Mouse (Mus musculus): ENCODE results near the gene Unc13c. TPM values are rescaled to one million over a fixed set of nuclear protein-coding genes. Genes with fewer than 3 reads are reported as not detected.

Unc13c gene
- 0.76 and 1.2 TPM in 2 replicates for polyA plus RNA-seq (2016; fragmentation: Nextera tagmentation; extraction: Ambion mirVana)

DNA sequence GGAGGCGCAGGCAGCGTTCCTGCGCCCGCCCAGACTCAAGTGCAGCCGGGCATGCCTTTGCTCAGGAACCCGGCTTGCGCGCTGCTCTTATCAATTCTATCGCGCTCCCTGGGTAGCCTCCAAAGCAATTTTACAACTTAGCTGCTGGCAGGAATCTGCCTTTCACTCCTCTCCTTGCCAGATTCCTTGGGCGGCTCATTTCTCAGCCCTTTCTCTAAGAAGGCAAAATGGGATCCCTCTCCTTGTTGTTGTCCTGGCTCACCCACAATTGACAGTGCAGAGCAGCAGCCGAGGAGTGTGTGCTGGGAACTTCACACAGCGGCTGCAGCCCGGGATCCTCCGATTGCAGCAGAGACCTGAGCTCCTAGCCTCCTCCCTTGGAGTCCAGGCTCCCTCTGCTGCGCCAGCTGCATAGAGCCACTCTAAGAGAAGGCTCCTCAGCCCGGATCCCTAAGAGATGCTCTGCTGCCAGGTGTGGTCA is at the start of gene Unc13c:
Gene Unc13c (minus strand): TSS at position 326 of the 481 bp plus-strand sequence.
- Histone ChIP-seq H3K27ac (no peak within 1 kb of the TSS), H3K9ac (peak within 1 kb of the TSS; percentile 59), H3K4me2 (replicated peaks) (peak within 1 kb of the TSS; percentile 60), H3K4me3 (peak within 1 kb of the TSS; percentile 26), H3K4me1 (peaks cover 19% of the 10 kb centered on the region; the same call in 1 of the 2 replicates), H3K27me3 (peaks cover 28% of the 10 kb centered on the region), H3K9me3 (replicated peaks) (no peaks in the 10 kb centered on the region), H3K36me3 (no peaks in the 10 kb centered on the region)
- 2% methylated on average over 17 of the region's 17 CpGs for WGBS
- ATAC-seq (ENCODE audit: low FRiP score) = peak; percentile 63

DNA sequence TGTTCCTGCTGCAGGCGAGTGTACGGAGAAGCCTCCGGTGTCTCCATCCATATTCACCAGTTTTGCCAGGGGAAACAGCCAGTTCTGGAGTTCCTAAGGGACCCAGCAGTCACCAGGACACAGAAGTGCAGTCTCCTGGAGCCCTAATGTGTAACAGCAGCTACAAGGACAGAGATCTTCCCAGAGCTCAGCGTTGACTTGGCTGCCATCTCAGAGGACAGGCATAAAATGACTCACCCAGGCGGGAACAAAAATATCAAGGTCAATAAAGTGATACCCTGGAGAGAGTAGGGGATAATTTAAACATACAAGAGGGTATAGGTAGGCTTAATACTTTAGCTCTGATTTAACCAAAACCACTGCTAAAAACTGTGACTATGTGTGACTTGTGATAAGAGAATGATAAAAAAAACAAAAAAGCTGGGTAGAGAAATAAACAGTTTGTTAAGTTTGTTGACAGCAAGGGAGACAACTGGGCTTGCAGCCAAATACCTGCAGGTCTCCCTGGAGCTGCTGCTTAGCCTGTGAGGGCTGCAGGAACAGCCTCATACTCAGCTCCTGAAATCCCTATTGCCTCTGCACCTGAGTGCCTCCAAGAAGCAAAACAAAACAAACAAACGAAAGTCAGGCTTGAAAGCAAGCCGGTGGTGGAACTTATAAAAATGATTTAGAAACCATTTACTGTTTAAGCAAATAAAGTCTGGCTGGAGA is 39.4 kb upstream of the Unc13c start:
- no peak overlapping the region for H3K4me2 ChIP-seq (replicated peaks)
- no peaks in the 10 kb centered on the region for H3K36me3 ChIP-seq
- no peak overlapping the region for H3K9ac ChIP-seq
- no peak overlapping the region for H3K27ac ChIP-seq
- no peaks in the 10 kb centered on the region for H3K27me3 ChIP-seq
- H3K9me3 ChIP-seq (replicated peaks) = no peaks in the 10 kb centered on the region
- ATAC-seq (ENCODE audit: low FRiP score) = no peak
- 77% methylated on average over 7 of the region's 7 CpGs for WGBS
- H3K4me3 ChIP-seq = no peak overlapping the region
- no peaks in the 10 kb centered on the region for H3K4me1 ChIP-seq

DNA sequence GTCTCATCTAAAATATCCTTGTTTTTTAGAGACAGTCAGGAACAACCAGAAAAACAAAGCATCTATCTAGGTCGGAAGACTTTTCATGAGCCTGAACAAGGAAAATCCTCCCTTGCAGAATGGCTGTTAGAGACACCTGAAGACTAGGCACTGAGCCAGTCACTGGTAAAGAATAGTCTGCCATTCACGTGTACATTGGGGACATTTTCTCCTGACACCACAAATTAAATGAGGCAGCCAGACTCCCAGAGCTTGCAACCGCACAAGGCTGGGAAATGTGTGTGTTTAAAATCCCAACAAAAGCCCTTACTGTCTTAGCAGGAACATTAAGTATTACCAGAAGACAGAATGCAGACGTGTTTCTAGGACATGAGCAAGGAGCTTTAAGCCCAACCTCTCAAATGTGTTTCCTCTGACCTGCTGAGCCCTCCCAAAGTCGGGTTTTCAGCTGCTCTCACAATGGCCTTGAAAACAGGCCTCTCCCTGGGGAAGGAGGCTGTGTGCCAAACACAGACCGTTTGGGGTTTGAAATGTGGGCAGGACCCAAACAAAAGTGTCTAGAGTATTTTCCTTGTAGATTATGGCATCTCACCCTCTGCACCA is 33.7 kb upstream of the Unc13c start:
- H3K9me3 ChIP-seq (replicated peaks) = no peaks in the 10 kb centered on the region
- no peak for ATAC-seq (ENCODE audit: low FRiP score)
- no peaks in the 10 kb centered on the region for H3K27me3 ChIP-seq
- H3K4me1 ChIP-seq = peaks cover 6% of the 10 kb centered on the region; the same call in 1 of the 2 replicates
- no peak overlapping the region for H3K9ac ChIP-seq
- H3K27ac ChIP-seq = 0 out of 2 replicates have a peak overlapping the region, but pooled peaks have one; percentile 9
- H3K4me2 ChIP-seq (replicated peaks) = no peak overlapping the region
- no peak overlapping the region for H3K4me3 ChIP-seq
- 34% methylated on average over 6 of the region's 6 CpGs for WGBS
- no peaks in the 10 kb centered on the region for H3K36me3 ChIP-seq

DNA sequence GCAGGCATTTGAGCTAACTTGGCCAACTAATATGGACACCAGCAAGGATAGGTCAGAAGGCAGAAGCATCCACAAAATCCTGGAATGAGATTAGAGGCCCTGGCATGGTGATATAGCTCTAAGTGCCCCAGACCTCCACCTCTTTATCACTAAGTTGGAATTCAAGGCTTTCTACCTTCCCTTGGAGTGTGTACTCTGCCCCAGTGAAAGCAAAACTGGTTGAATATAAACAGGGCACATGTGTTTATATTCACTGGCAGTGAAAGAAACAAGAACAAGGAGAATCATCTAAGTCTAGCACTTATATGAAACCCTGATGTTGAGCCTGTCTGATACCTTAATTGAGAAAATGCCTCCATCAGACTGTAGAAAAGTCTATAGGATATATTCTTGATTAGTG is 19.3 kb upstream of the Unc13c start:
- Histone ChIP-seq H3K9ac (no peak overlapping the region), H3K36me3 (no peaks in the 10 kb centered on the region), H3K4me1 (no peaks in the 10 kb centered on the region), H3K9me3 (replicated peaks) (peaks cover 7% of the 10 kb centered on the region; the same call in 1 of the 2 replicates), H3K4me3 (no peak overlapping the region), H3K4me2 (replicated peaks) (no peak overlapping the region), H3K27me3 (no peaks in the 10 kb centered on the region), H3K27ac (no peak overlapping the region)
- no peak for ATAC-seq (ENCODE audit: low FRiP score)

DNA sequence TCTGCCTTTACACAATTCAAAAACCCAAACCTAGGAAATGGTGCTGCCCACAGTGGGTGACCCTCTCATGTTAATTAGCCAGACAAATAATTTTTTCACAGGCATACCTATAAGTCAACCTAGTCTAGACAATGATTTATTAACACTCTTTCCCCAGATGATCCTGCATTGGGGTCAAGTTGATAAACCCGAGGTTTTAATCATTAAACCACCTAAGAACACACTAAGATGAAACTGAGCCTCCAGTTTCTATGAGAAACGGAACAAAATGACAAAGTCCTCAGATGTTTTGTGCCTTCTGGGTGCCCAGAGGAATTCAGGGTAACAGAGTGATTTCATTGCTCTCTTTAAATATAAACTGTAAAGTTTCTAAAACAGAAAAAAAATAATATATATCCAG is 18.5 kb upstream of the Unc13c start:
- Histone ChIP-seq H3K27me3 (no peaks in the 10 kb centered on the region), H3K4me3 (no peak overlapping the region), H3K4me1 (no peaks in the 10 kb centered on the region), H3K4me2 (replicated peaks) (no peak overlapping the region), H3K27ac (no peak overlapping the region), H3K9me3 (replicated peaks) (peaks cover 7% of the 10 kb centered on the region; the same call in 1 of the 2 replicates), H3K36me3 (no peaks in the 10 kb centered on the region), H3K9ac (no peak overlapping the region)
- no peak for ATAC-seq (ENCODE audit: low FRiP score)
- WGBS = 85% methylated on average over 2 of the region's 2 CpGs

DNA sequence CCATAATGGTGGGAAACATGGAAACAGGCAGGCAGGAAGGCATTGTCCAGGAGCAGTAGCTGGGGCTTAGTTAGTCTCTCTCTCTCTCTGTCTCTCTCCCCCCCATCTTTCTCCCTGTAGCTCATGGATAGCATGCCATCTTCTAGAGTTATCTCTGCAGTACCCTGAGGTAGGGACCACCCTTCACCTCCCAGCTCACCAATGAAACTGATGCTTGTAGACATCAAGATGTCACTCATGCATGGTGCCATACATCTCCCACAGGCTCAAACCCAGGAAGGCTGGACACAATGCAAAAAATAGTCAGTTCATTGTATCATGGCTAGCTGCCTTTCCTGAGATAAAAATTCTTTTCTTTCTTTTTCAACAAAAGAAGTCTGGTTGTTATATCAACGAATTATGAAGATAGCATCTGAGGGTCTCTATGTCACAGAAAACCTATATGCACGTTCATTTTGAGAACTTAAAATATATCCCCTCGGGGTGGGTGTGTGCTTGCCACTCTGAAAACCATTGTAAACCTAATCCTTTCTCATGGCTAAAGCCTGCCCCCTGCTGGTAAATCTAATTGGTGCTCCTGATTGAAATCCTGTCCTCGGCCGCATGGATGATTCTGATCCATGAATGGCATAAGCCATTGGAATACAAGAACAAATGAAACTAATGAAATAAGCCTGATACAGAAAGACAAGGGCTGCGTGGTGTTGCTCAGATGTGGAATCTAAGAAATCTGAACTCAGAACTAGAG is 14.0 kb upstream of the Unc13c start:
- 14% methylated on average over 6 of the region's 6 CpGs for WGBS
- Histone ChIP-seq H3K36me3 (no peaks in the 10 kb centered on the region), H3K4me1 (no peaks in the 10 kb centered on the region), H3K4me3 (no peak overlapping the region), H3K9ac (no peak overlapping the region), H3K27ac (no peak overlapping the region), H3K9me3 (replicated peaks) (no peaks in the 10 kb centered on the region), H3K4me2 (replicated peaks) (no peak overlapping the region), H3K27me3 (no peaks in the 10 kb centered on the region)
- peak; percentile 54; the same call in 1 of the 2 replicates for ATAC-seq (ENCODE audit: low FRiP score)

DNA sequence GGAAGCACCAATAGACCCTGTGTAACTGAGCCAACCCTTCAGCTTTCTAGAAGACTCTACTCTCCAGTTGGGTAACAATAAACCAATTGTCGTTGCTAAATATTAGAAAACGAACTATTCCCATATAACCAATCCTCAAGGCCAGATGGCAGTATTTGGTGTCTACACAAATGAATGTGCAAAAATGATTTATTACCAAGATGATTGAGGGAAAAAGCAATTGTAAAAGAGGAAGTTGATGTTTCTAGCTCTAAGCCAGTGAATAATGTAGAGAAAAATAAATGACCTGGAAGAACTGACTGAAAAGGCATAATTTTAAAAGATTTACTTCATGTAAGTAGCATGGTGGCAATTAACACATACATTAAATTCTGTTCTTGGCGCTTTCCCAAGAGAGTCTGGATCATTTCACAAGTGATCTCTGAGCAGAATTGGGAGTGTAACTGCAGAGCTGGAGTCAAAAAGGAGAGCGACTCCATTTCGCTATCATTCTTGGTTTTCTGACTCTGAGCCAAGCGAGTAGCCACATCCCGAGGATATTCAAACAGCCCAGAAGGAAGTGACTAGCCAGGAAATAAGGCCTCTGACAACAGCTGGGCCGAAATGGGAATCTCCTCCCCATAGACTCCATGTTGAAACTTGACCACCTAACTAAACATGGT is 3.7 kb upstream of the Unc13c start:
- ATAC-seq (ENCODE audit: low FRiP score) = no peak
- Histone ChIP-seq H3K9ac (no peak overlapping the region), H3K4me1 (peaks cover 19% of the 10 kb centered on the region; the same call in 1 of the 2 replicates), H3K27me3 (peaks cover 23% of the 10 kb centered on the region), H3K4me2 (replicated peaks) (no peak overlapping the region), H3K4me3 (no peak overlapping the region), H3K36me3 (no peaks in the 10 kb centered on the region), H3K27ac (no peak overlapping the region), H3K9me3 (replicated peaks) (no peaks in the 10 kb centered on the region)
- WGBS = 82% methylated on average over 8 of the region's 8 CpGs

DNA sequence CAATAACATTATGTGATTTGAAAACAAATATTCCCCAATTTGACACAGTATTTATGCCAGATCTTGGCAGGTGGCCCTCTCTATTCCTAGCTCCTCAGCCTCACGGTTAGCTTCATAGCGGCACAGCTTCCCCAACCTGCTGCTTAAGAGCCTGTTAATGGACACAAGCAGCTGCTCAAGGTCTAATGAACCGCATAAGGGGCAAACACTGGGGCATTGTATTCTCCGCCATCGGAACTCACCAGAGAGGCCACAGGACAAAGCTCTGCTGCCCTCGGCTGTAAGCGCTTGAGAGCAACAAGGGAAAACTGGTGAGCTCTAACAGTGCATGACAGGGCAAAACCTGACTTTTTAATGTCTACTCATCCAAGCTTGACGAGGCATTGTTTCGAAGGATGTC is 2.0 kb upstream of the Unc13c start:
- no peaks in the 10 kb centered on the region for H3K9me3 ChIP-seq (replicated peaks)
- no peak overlapping the region for H3K4me3 ChIP-seq
- no peak overlapping the region for H3K4me2 ChIP-seq (replicated peaks)
- no peak overlapping the region for H3K9ac ChIP-seq
- no peak overlapping the region for H3K27ac ChIP-seq
- H3K36me3 ChIP-seq = no peaks in the 10 kb centered on the region
- peaks cover 19% of the 10 kb centered on the region; the same call in 1 of the 2 replicates for H3K4me1 ChIP-seq
- ATAC-seq (ENCODE audit: low FRiP score) = peak; percentile 78
- WGBS = 15% methylated on average over 9 of the region's 9 CpGs
- H3K27me3 ChIP-seq = peaks cover 28% of the 10 kb centered on the region

DNA sequence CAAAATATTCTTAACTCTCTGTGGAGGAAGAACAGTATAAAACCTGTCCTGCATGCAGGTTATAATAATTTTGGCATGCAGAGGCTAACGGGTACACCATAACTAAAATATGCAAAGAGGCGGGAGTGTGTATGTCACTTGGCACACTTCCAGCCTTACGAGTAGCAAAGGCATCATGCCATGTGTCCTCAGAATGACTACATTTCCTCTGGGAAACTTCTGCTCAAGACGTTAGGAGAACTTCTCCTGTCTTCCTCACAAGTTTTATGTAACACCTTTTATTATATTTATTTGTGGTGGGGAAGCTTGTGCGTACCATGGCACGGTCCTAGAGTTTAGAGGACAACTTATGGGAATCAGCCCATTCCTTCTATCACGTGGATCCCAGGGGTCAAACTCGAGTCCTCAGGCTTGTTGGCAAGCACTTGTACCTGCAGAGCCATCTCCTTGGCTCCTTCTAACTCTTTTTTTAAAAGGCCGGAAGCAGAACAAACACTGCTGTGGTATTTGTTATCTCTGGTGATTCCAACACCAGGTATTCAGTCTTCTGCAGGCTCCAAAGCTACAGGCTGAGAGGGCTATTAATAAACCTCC is 3.3 kb downstream of the Unc13c start:
- Histone ChIP-seq H3K4me1 (peaks cover 12% of the 10 kb centered on the region; the same call in 1 of the 2 replicates), H3K9ac (no peak overlapping the region), H3K27ac (no peak overlapping the region), H3K4me2 (replicated peaks) (no peak overlapping the region), H3K27me3 (peaks cover 26% of the 10 kb centered on the region), H3K36me3 (no peaks in the 10 kb centered on the region), H3K4me3 (no peak overlapping the region), H3K9me3 (replicated peaks) (no peaks in the 10 kb centered on the region)
- 72% methylated on average over 9 of the region's 9 CpGs for WGBS
- no peak for ATAC-seq (ENCODE audit: low FRiP score)

DNA sequence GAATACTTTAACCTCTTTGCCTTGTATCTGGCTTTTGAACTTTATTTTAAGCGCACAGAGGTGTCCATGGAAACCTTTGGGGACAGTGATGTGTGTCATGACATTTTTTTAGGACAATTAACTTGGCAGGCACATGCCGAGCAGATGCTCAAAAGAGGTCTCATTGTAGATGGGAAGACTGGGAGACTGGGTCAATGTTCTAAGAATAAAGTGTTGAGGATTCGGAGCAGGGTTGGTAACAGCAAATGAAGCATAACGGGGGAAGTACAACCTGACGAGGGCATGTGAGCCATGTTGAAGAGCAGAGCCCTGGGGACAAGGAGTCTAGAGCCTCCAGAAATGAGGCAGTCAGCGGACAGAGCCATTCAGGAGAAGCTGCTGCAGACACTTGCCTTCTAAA is 6.3 kb downstream of the Unc13c start:
- ATAC-seq (ENCODE audit: low FRiP score) = no peak
- Histone ChIP-seq H3K4me1 (no peaks in the 10 kb centered on the region), H3K4me3 (no peak overlapping the region), H3K27ac (no peak overlapping the region), H3K4me2 (replicated peaks) (no peak overlapping the region), H3K9ac (no peak overlapping the region), H3K9me3 (replicated peaks) (no peaks in the 10 kb centered on the region), H3K27me3 (peaks cover 5% of the 10 kb centered on the region; the same call in 1 of the 2 replicates), H3K36me3 (no peaks in the 10 kb centered on the region)
- 64% methylated on average over 6 of the region's 6 CpGs for WGBS

DNA sequence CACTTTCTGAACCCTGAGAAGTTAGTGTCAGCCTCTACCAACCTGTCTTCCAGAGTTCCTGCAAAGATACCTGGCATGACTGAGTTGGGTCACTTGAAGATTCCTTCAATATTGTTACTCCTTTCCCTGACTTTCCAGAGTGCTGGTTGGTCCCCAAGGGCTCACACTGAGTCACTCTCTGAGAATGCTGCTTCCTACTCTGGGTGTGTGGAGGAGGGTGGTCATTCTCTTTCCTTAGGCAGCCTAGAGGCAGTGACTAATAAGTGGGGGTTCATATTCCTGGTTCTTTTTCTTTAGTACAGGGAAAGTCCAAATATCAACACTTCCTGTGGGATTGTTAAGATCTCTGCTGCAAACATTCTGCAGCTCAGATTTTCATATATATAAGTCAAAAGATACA is 16.4 kb downstream of the Unc13c start:
- Histone ChIP-seq H3K4me2 (replicated peaks) (no peak overlapping the region), H3K9ac (no peak overlapping the region), H3K36me3 (no peaks in the 10 kb centered on the region), H3K27ac (no peak overlapping the region), H3K4me1 (no peaks in the 10 kb centered on the region), H3K27me3 (no peaks in the 10 kb centered on the region), H3K9me3 (replicated peaks) (no peaks in the 10 kb centered on the region), H3K4me3 (no peak overlapping the region)
- ATAC-seq (ENCODE audit: low FRiP score) = no peak

DNA sequence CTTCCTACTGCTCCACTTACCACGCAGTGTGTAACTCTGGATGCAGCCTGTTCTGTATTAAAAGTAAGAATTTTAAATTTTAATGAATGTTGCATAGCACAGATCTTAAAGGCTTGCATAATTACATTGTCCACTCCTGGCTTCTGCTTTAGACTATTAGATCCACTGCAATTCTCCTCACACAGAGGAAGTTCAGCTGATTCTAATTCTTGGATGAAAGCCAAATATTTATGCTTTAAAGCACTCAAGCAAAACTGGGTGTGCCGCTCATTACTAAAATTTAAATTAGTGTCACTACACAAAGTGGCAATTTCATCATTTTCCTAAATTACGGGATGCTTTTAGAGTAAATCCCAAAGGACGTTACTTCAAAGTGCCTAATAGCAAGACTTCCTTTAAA is 17.2 kb downstream of the Unc13c start:
- no peaks in the 10 kb centered on the region for H3K36me3 ChIP-seq
- H3K27ac ChIP-seq = no peak overlapping the region
- no peak overlapping the region for H3K9ac ChIP-seq
- H3K4me2 ChIP-seq (replicated peaks) = no peak overlapping the region
- 88% methylated on average over 4 of the region's 4 CpGs for WGBS
- no peaks in the 10 kb centered on the region for H3K9me3 ChIP-seq (replicated peaks)
- H3K4me1 ChIP-seq = no peaks in the 10 kb centered on the region
- no peaks in the 10 kb centered on the region for H3K27me3 ChIP-seq
- H3K4me3 ChIP-seq = no peak overlapping the region
- ATAC-seq (ENCODE audit: low FRiP score) = no peak

Data from hindbrain, embryonic 12.5 days (tissue).